Mouse (Mus musculus): ENCODE results near the gene Nhlrc4.

The Nhlrc4 gene

DNA sequence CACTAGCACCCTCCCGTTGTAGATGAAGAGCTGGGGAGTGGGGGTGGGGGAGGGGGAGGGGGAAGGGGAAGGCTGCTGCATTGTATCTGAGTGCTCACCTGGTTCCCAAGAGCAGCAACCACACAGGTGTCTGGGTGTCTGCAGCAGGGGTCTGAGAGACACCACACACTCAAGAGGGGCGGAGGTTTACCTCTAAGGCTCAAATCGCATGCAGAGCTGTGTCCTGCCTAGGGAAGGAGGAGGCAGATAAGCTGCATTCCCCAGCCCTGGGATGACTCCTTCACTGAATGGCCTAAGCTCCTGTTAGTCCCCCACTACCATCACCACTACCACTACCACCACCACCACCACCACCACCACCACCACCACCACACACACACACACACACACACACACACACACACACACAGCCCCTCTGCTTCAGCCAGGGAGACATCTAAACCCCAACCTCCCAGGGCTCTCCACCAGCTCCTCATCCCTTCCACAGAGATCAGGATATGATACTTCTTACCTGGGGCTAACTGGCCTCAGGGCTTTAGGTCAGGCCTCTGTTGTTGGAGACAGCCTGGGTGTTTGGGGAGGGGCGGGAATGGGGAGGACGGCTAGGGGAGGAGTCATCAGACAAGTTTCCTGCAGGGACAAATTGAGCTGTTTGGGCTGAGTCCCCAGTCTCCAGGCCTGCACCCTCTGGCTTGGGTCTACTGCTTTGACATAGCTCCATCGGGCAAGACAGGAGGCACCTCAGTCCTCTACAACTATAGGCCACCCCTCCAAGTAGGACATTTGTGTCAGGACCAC is at the start of gene Nhlrc4, which contains the start of gene Pigq:
TSS of gene Nhlrc4 (minus strand) at position 596 of the 798 bp plus-strand sequence.
TSS of gene Pigq (minus strand) at position 571 of the 798 bp plus-strand sequence.
- no peak for DNase-seq

- DNase-seq, result no peak
Measured at GRCm38 (mm10) chr17:25993489-25993888, 48.7 kb upstream of the Nhlrc4 start.

DNA sequence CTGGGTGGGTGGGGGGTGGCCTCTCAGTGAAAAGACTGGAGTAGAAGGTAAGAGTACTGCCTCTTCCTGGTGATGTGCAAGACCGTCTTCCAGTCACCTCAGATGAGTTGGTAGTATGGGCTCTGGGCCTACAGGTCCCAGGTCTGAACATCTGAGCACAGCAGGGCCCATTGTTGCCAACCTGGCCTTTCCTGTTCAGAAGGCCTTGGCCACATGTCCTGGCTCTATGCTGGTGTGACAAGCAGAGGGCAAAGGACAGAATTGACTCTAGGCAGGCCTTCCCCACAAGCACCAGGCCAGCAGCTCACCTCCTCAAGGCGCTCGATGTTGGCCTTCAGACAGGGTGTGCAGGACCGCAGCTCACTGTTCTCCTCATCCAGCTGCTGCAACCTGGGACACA is 47.5 kb upstream of the Nhlrc4 start:
- no peak for DNase-seq

GRCm38 (mm10) chr17:25990331-25990730 is 45.6 kb upstream of the Nhlrc4 start:
- DNase-seq, result no peak

- DNase-seq, result peak; percentile 97
Measured at GRCm38 (mm10) chr17:25985306-25986294, 40.8 kb upstream of the Nhlrc4 start, which contains the start of gene Capn15. Capn15 (minus strand) TSS chr17:25985796.

DNA sequence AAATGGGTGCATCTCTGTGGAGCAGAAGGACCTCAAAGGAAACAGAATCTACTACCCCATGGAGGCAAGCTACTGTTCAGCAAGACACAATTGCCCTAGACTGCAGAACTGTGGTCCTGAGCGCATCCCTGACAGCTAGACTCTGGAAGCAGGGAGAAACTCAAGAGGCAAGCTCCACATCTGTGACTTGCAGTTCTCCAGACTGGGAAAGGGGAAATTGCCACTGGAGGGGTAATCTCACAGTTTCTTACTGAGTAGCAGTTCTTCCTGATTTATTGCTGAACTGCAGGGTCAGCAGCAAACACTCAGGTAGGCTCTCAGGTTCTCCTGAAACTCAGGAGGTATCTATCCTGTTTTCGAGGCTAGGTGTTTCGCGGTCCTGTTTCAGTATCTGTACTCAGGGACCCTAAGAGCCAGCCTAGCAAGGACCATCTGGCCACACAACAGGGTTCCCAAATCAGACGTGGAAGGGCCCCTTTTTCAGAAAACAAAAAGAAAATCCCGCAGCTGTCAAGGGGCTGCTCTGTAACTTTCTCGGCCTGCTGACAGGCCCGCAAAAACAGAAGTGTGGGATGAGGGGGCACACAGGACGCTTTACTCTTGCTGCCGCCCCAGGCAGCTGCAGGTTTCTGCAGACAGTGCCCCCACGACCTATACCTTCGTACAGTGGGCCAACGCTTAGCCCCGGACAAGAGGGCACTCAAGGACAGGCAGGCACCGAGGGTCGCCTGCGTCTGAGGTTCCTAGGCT is 40.0 kb upstream of the Nhlrc4 start:
- no peak for DNase-seq

GRCm38 (mm10) chr17:25984066-25984465 is 39.3 kb upstream of the Nhlrc4 start:
- DNase-seq, result no peak

DNA sequence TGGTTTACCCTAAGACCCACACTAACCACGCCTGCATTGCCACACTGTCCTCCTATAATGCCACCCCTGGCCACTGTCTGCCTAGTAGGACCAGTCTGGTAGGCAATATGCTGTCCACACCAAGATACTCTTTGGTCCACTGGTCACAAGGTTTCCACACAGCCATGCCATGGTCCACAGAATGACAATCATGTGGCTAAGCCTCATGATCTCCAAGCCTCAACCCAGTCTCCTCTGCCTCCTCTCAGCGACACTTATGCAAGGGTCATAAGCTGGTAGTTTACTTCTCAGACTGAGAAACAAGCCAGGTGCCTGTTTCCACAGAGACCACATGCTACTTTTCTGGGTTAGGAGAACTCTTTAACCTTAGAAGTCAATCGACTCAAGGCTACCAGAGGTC is 38.2 kb upstream of the Nhlrc4 start:
- DNase-seq, result no peak

- DNase-seq, result peak; percentile 44
Measured at GRCm38 (mm10) chr17:25980854-25981253, 36.1 kb upstream of the Nhlrc4 start.

GRCm38 (mm10) chr17:25979829-25980738 is 35.3 kb upstream of the Nhlrc4 start:
- DNase-seq, result no peak

- no peak for DNase-seq
Measured at GRCm38 (mm10) chr17:25970954-25971707, 26.4 kb upstream of the Nhlrc4 start.

DNA sequence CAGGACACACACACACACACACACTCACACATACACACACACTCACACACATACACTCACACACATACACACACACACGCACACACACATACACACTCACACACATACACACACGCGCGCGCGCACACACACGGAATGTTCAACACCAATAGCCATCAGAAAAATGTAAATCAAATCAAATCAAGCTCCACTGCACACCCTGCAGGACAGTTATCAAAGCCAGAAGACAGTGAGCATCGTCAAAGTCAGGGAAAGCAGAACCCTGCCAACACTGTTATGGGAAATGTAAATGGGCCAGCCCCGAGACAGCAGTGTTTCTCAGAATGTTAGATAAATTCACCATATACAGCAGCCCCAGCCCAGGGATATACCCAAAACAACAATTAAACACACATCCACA is 25.7 kb upstream of the Nhlrc4 start:
- no peak for DNase-seq

GRCm38 (mm10) chr17:25968176-25968575 is 23.4 kb upstream of the Nhlrc4 start:
- DNase-seq, result no peak

DNA sequence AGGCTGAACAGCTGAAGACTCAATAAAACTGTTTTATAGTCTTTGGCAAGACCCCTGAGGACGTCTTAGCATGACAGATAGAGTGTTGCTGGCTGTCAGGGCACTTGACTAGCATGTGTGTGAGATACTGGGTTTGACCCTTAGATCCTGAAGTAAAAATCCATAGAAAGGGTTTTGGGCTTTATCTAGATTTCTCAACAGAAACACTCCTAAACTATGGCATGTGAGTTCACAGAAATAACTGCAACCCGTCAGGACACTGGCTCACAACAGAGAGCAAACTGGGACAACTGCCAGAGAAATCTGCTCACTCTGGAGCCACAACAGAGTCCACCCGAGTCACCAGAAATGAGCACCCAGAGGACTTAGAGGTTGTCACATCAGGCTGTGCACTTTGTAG is 22.9 kb upstream of the Nhlrc4 start:
- no peak for DNase-seq

DNA sequence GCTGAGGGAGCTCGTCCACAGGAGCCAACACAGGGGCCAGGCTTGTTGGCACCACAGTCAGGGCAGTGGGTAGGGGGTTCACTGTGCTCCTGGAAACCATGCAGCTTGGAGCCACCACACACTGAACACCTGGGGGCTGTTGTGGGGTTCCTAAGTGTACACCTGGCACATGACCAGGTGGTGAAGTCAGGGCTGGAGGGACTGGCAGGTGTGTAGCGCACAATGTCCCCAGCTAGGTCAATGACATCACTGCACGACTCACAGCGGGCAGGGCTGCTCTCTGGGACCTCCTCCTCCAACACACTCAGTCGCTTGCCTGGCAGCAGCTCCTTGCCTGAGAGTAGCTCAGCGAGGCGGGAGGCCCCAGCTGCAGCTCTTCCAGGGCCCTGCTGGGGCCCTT is 19.5 kb upstream of the Nhlrc4 start:
- no peak for DNase-seq

GRCm38 (mm10) chr17:25962413-25962905 is 17.7 kb upstream of the Nhlrc4 start:
- no peak for DNase-seq

GRCm38 (mm10) chr17:25961566-25961965 is 16.8 kb upstream of the Nhlrc4 start:
- DNase-seq, result no peak

DNA sequence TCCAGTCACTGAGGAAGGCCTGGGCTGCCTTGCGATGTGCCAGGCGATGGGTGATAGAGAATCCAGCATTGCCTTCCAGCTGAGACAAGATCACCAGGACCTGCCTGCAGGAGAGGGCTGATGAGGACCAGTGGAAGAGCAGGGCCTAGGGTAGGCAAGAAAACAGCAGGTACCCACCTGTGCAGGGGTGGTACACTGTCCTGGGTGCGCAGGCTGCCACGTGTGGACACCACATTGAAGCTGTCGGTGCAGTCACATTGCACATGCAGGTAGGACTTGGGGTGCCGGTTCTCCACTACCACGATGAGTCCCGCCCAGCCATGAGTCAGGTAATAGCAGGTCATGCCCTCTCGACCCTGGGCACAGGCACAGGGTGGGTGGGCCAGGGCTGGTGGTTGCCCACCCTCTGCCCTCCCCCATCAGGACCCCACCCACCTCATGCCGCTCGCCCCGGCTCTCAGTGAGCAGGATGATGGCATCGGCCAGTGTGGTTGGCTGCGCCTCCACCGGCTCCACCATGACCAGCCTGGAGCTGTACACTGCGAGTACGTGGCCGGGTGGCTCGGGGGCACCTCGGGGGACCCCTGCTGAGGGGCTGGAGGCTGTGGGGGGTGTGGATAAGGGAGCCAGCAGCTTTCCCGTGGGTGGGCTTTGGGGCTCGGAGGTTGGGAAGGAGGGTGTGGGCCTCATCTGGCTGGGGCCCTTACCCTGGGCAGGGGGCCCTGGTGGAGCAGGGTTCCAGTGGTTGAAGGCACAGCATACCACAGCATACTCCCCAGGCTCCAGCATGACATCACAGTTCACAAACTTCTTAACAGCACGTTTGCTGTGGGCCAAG is 15.1 kb upstream of the Nhlrc4 start:
- DNase-seq, result no peak

GRCm38 (mm10) chr17:25958771-25959494 is 14.2 kb upstream of the Nhlrc4 start:
- DNase-seq, result no peak
